Mouse (Mus musculus) G1E-ER4 (cell line): ENCODE results near the gene Akr1d1. TPM values are rescaled to one million over a fixed set of nuclear protein-coding genes. Genes with fewer than 3 reads are reported as not detected.

Source experiments
- GATA1 ChIP-seq: IDR thresholded peaks from one replicate; pipeline ENCODE4 v1.8.0; 2012; ENCODE audit warnings: low read length, inconsistent platforms
- polyA plus RNA-seq: library from polyadenylated mRNA; stranded (reverse); fragments of >175 nt; gene quantifications from 2 replicates; pipeline ENCODE4 v1.2.3, GENCODE M21; 2012

The Akr1d1 gene
- polyA plus RNA-seq, 1 experiment: not detected

GRCm38 (mm10) chr6:37598033-37598432, 68.1 kb downstream of the Akr1d1 start:
- no peak for TF ChIP-seq GATA1

- no peak for TF ChIP-seq GATA1
These were observed 71.1 kb downstream of the Akr1d1 start for GRCm38 (mm10) chr6:37600976-37601498.

- TF ChIP-seq GATA1: no peak
These were observed 73.1 kb downstream of the Akr1d1 start for GRCm38 (mm10) chr6:37602857-37603765.

GRCm38 (mm10) chr6:37604178-37604883, 74.4 kb downstream of the Akr1d1 start:
- TF ChIP-seq GATA1: no peak

GRCm38 (mm10) chr6:37604884-37605269, 74.9 kb downstream of the Akr1d1 start:
- TF ChIP-seq GATA1: no peak

GRCm38 (mm10) chr6:37607511-37608289, 77.7 kb downstream of the Akr1d1 start:
- TF ChIP-seq GATA1: no peak

GRCm38 (mm10) chr6:37612603-37613284, 82.8 kb downstream of the Akr1d1 start:
- no peak for TF ChIP-seq GATA1

- no peak for TF ChIP-seq GATA1
These were observed 85.5 kb downstream of the Akr1d1 start for GRCm38 (mm10) chr6:37615490-37615889.

- no peak for TF ChIP-seq GATA1
These were observed 86.2 kb downstream of the Akr1d1 start for GRCm38 (mm10) chr6:37616136-37616535.

GRCm38 (mm10) chr6:37617431-37618011, 87.5 kb downstream of the Akr1d1 start:
- no peak for TF ChIP-seq GATA1

Other genes with a start within 250 kb of the Akr1d1 start
- not detected in 2 replicates for gene Dgki, start 230.0 kb upstream of the Akr1d1 start, polyA plus RNA-seq
- 0.02 and 0.09 TPM in 2 replicates for gene Creb3l2, start 88.0 kb upstream of the Akr1d1 start, polyA plus RNA-seq